Mouse (Mus musculus): ENCODE measurements at regions not wholly inside any gene's neighbourhood (a gene's known extent, or its start where the extent isn't known, plus 50 kb on each side); places are given as distances from the start of the nearest gene placed in this dataset.
A peak's percentile ranks its signal among the peaks of the same experiment; 100 is the strongest.

GRCm38 (mm10) chr1:138707913-138708312, 88.0 kb upstream of the Nek7 start:
- H3K4me3 ChIP-seq (ENCODE audit: low read depth, low read length): no peak overlapping the region
- H3K27me3 ChIP-seq (ENCODE audit: insufficient read depth, low read length): no peaks in the 10 kb centered on the region
- ATAC-seq (ENCODE audit: low FRiP score): no peak
- H3K9me3 ChIP-seq (ENCODE audit: low read length): no peaks in the 10 kb centered on the region
- no peak for TF ChIP-seq CTCF (IDR thresholded peaks at IDR 0.05)
- H3K4me2 ChIP-seq (ENCODE audit: low read depth, low read length, poor library complexity, severe bottlenecking): no peak overlapping the region
- peak; percentile 34 for DNase-seq (ENCODE audit: low spot score)
- no peaks in the 10 kb centered on the region for H3K4me1 ChIP-seq (ENCODE audit: insufficient read depth, low read length)
- H3K9ac ChIP-seq (replicated peaks; ENCODE audit: low read length, poor library complexity, severe bottlenecking): no peak overlapping the region
- no peak overlapping the region for H3K27ac ChIP-seq (ENCODE audit: low read depth, low read length)
- WGBS: 33% methylated on average over 3 of the region's 3 CpGs
- no peaks in the 10 kb centered on the region for H3K36me3 ChIP-seq (ENCODE audit: insufficient read depth, low read length)

- H3K9ac ChIP-seq (replicated peaks; ENCODE audit: low read length, poor library complexity, severe bottlenecking): no peak overlapping the region
- DNase-seq (ENCODE audit: low spot score): peak; percentile 34
- peak; percentile 43 for TF ChIP-seq CTCF (IDR thresholded peaks at IDR 0.05)
- WGBS: 71% methylated on average over 5 of the region's 5 CpGs
- H3K4me2 ChIP-seq (ENCODE audit: low read depth, low read length, poor library complexity, severe bottlenecking): no peak overlapping the region
- H3K4me1 ChIP-seq (ENCODE audit: insufficient read depth, low read length): no peaks in the 10 kb centered on the region
- H3K9me3 ChIP-seq (ENCODE audit: low read length): no peaks in the 10 kb centered on the region
- no peak overlapping the region for H3K4me3 ChIP-seq (ENCODE audit: low read depth, low read length)
- no peak for ATAC-seq (ENCODE audit: low FRiP score)
- no peak overlapping the region for H3K27ac ChIP-seq (ENCODE audit: low read depth, low read length)
- H3K27me3 ChIP-seq (ENCODE audit: insufficient read depth, low read length): no peaks in the 10 kb centered on the region
- no peaks in the 10 kb centered on the region for H3K36me3 ChIP-seq (ENCODE audit: insufficient read depth, low read length)
Measured at GRCm38 (mm10) chr1:138703291-138703690, 83.3 kb upstream of the Nek7 start.

GRCm38 (mm10) chr1:138689234-138689633, 69.3 kb upstream of the Nek7 start:
- Histone ChIP-seq H3K4me3 (ENCODE audit: low read depth, low read length) (no peak overlapping the region), H3K4me2 (ENCODE audit: low read depth, low read length, poor library complexity, severe bottlenecking) (no peak overlapping the region), H3K36me3 (ENCODE audit: insufficient read depth, low read length) (no peaks in the 10 kb centered on the region), H3K9me3 (ENCODE audit: low read length) (no peaks in the 10 kb centered on the region), H3K27ac (ENCODE audit: low read depth, low read length) (no peak overlapping the region), H3K9ac (replicated peaks; ENCODE audit: low read length, poor library complexity, severe bottlenecking) (no peak overlapping the region), H3K27me3 (ENCODE audit: insufficient read depth, low read length) (no peaks in the 10 kb centered on the region), H3K4me1 (ENCODE audit: insufficient read depth, low read length) (no peaks in the 10 kb centered on the region)
- 92% methylated on average over 6 of the region's 6 CpGs for WGBS
- TF ChIP-seq CTCF (IDR thresholded peaks at IDR 0.05): no peak
- ATAC-seq (ENCODE audit: low FRiP score) (no peak), DNase-seq (ENCODE audit: low spot score) (no peak)

GRCm38 (mm10) chr1:138686746-138687145, 66.8 kb upstream of the Nek7 start:
- no peak for TF ChIP-seq CTCF (IDR thresholded peaks at IDR 0.05)
- 76% methylated on average over 5 of the region's 5 CpGs for WGBS
- Histone ChIP-seq H3K27ac (ENCODE audit: low read depth, low read length) (no peak overlapping the region), H3K4me2 (ENCODE audit: low read depth, low read length, poor library complexity, severe bottlenecking) (no peak overlapping the region), H3K4me1 (ENCODE audit: insufficient read depth, low read length) (no peaks in the 10 kb centered on the region), H3K9ac (replicated peaks; ENCODE audit: low read length, poor library complexity, severe bottlenecking) (no peak overlapping the region), H3K36me3 (ENCODE audit: insufficient read depth, low read length) (no peaks in the 10 kb centered on the region), H3K9me3 (ENCODE audit: low read length) (no peaks in the 10 kb centered on the region), H3K27me3 (ENCODE audit: insufficient read depth, low read length) (no peaks in the 10 kb centered on the region), H3K4me3 (ENCODE audit: low read depth, low read length) (no peak overlapping the region)
- DNase-seq (ENCODE audit: low spot score) (peak; percentile 20), ATAC-seq (ENCODE audit: low FRiP score) (no peak)

GRCm38 (mm10) chr1:138683711-138684110, 63.8 kb upstream of the Nek7 start:
- Histone ChIP-seq H3K9me3 (ENCODE audit: low read length) (no peaks in the 10 kb centered on the region), H3K27ac (ENCODE audit: low read depth, low read length) (no peak overlapping the region), H3K9ac (replicated peaks; ENCODE audit: low read length, poor library complexity, severe bottlenecking) (no peak overlapping the region), H3K27me3 (ENCODE audit: insufficient read depth, low read length) (no peaks in the 10 kb centered on the region), H3K36me3 (ENCODE audit: insufficient read depth, low read length) (no peaks in the 10 kb centered on the region), H3K4me2 (ENCODE audit: low read depth, low read length, poor library complexity, severe bottlenecking) (no peak overlapping the region), H3K4me1 (ENCODE audit: insufficient read depth, low read length) (no peaks in the 10 kb centered on the region), H3K4me3 (ENCODE audit: low read depth, low read length) (no peak overlapping the region)
- no peak for DNase-seq (ENCODE audit: low spot score)
- WGBS: 86% methylated on average over 10 of the region's 10 CpGs
- ATAC-seq (ENCODE audit: low FRiP score): no peak
- no peak for TF ChIP-seq CTCF (IDR thresholded peaks at IDR 0.05)

GRCm38 (mm10) chr1:138681970-138682369, 62.0 kb upstream of the Nek7 start:
- WGBS: 51% methylated on average over 4 of the region's 4 CpGs
- Histone ChIP-seq H3K9ac (replicated peaks; ENCODE audit: low read length, poor library complexity, severe bottlenecking) (no peak overlapping the region), H3K4me1 (ENCODE audit: insufficient read depth, low read length) (no peaks in the 10 kb centered on the region), H3K4me3 (ENCODE audit: low read depth, low read length) (no peak overlapping the region), H3K4me2 (ENCODE audit: low read depth, low read length, poor library complexity, severe bottlenecking) (no peak overlapping the region), H3K27ac (ENCODE audit: low read depth, low read length) (no peak overlapping the region), H3K9me3 (ENCODE audit: low read length) (no peaks in the 10 kb centered on the region), H3K36me3 (ENCODE audit: insufficient read depth, low read length) (no peaks in the 10 kb centered on the region), H3K27me3 (ENCODE audit: insufficient read depth, low read length) (no peaks in the 10 kb centered on the region)
- DNase-seq (ENCODE audit: low spot score): no peak
- ATAC-seq (ENCODE audit: low FRiP score): no peak
- TF ChIP-seq CTCF (IDR thresholded peaks at IDR 0.05): no peak

Data from midbrain, postnatal 0 days (tissue).